Mouse (Mus musculus) frontal cortex, adult (tissue): ENCODE measurements at regions not wholly inside any gene's neighbourhood (a gene's known extent, or its start where the extent isn't known, plus 50 kb on each side); places are given as distances from the start of the nearest gene placed in this dataset.

ENCODE experiments used
- ATAC-seq: cut with Nextera tagmentation; 2 replicates; pipeline ENCODE4 v1.9.2; 2017; ENCODE audit warnings: mild to moderate bottlenecking, moderate library complexity, mixed read lengths; ENCODE audit not compliant: low TSS enrichment

DNA sequence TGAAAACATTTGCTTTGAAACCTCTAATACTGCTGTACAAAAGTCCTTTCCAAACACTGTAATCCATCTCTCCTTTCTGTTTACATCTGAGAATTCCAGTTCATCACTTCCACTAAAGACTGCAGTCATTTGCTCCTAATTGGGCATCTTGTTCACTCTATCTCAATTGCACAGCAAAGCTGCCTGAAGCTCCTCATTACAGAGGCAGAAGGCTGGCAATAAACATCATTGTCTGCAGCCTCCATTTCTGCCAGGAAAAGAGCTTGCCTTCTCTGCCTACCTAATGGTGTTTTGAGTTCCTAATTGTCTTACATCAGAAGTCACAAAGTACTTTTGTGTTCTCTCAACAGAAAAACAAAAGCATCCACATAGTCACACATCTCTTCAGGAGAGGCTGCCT is 207.7 kb downstream of the Kcnj2 start:
- ATAC-seq: peak; percentile 27; the same call in 1 of the 2 replicates

DNA sequence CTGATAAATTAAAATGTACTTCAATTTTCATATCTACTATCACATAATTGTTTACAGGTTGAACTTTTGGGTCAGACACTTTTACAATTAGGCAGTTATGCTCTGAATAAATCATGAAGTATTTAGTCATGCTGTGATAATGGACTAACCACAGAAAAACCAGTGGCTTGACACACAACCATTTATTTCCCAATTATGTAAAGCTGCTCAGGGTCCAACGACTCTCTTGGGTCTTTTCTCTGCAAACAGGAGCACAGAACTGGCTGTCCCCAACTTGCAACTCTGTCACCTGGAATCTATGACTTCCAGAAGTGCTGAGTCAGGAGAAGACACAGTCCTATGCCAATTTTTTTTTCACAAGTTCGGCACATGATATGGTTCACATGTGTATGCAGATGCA is 214.8 kb downstream of the Kcnj2 start:
- ATAC-seq: no peak

DNA sequence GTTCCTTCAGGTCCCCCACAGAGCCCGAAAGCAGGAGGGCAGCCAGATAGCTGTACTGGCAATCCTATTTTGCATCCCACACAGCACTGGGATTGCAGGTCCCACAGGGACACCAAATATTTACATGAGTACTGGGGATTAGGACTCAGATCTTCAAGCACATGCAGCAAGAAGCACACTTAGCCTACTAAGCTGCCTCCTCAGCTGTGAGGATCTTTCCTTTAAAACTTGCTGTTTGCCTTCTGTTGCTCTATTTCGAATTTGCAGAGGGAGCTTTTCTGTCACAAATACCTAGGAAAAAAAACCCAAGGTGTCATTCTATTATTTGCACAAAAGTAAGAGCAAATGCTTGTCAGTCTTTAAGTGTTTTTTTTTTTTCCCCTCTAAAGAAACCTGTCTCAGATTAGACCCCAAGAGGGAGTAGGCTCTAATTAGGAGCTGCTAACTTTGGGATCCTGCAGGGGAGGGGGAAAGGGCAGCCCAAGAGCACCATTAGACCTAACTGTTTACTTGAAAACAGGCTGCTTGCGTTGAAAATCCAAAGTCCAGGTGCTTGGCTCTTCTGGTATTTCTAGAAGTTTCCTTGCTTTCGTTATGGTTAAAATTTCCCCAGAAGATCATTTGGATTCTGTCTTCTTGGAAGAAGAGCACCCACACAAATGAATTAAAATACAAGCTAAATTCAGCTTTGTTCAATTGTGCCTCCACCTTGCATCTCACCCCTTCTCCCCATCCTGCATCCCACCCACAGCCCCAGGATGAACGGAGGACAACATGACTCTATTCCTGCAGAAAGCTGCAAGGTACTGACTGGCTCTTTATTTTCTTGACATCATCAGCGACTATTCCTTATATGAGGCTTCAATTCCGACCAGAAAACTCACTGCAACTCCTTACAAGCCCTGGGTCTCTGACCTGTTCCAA is 215.5 kb downstream of the Kcnj2 start:
- peak; percentile 87 for ATAC-seq

DNA sequence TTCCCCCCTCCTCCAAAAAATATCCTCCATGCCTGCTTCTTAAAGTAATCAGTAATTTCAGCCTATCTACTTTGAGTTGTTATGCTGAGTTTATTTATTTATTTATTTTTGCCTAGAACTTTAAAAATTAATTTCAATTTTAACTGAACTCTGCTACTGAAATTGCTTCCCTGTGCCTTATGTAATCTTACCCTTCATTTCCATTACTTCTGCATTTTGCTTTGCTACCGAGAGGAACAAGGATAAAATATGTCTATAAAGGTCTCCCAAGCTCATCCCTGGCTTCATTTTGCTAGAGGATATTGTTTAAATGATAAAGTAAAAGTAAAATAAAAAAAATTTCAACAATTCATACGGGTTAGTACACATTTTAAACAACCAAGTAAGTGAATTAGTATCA is 216.3 kb downstream of the Kcnj2 start:
- ATAC-seq: no peak

DNA sequence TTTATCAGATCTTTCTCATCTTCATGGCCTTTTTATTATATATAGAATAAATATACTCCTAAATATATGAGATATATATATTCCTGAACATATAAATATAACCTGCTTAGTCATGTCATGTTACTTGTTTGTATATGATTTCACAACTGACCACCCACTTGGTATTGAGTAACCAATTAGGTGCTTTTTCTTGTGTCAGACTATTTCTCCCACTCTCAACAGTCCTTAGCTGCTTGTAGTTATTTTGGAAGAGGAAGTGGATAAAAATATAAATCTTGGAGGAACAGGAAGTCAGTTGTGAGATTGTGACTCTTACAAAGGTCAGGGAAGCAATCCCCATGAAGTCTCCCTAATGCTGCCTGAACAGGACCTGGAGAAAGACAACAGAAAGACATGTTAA is 224.6 kb downstream of the Kcnj2 start:
- ATAC-seq: no peak

DNA sequence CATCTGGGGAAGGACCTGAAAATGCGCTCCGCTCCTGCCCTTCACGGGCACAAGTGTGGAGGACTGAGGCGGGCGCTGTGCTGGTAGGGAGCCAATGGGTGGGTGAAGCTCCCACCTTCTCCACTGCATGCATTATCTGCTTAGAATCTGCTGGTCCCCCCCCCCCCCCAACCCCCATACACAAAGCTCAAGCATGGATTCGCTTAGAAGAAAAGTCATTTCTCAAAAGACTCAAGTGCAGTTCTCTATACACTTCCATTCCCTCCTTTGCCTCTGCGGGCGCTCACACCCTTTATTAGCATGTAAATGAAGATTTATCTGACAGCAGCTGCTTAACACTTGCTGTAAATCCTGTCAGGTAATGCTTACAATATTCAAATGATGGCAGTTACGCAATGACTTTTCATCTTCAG is 230.4 kb downstream of the Kcnj2 start:
- ATAC-seq: peak; percentile 72

DNA sequence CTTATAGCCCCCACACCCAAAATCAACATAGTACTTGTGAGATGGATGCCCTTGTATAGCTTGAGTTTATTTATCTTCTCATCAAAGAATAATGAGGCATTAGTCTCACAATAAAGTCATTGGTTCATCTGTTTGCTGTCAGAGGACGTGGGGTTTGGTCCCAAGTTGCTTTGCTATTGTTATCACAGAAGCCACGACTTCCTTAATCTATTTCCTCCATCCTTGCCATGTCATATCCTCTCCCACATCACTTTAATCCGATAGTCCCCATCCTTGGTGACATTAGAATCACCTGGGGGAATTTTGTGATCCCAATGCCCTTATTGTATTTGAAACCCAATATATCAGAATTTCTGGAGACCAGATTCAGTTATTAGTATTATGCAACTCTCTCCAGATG is 246.8 kb downstream of the Kcnj2 start:
- ATAC-seq: no peak

DNA sequence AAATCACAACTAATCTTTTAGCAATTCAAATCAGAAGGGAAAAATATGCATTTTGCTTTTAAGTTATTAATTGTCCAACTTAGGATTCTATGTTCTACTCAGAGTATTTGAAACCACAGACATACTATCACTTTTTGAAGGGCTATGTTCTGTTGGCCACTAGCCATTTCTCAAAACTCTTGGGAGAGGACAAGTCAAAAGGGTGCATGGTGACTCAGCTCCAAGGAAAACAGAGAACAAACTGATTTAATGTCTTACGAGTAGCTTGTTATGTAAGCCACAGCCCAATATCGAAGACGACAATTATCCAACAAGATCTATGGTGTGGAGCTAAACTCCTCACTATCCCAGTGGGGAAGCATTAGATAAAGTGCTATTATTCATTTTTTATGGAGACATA is 247.6 kb downstream of the Kcnj2 start:
- ATAC-seq: no peak

DNA sequence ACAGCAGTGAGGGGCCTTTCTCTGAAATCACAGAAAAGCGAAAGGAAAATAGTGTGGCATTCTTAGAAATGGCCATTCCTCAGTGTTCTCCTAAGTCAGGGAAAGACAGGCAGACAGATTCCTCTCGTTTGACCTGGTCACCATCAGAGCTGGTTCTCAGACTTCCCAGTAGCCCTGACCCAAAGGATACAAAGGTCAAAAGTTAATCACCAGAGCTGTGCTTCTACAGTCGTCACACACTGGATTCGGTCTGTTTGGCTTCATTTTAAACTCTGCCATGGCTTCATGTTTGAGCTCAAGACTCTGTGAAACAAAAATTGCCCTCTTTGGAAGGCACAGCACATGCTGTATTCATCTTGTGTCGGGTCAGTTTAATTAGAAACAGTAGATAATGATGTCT is 255.6 kb downstream of the Kcnj2 start:
- no peak for ATAC-seq

DNA sequence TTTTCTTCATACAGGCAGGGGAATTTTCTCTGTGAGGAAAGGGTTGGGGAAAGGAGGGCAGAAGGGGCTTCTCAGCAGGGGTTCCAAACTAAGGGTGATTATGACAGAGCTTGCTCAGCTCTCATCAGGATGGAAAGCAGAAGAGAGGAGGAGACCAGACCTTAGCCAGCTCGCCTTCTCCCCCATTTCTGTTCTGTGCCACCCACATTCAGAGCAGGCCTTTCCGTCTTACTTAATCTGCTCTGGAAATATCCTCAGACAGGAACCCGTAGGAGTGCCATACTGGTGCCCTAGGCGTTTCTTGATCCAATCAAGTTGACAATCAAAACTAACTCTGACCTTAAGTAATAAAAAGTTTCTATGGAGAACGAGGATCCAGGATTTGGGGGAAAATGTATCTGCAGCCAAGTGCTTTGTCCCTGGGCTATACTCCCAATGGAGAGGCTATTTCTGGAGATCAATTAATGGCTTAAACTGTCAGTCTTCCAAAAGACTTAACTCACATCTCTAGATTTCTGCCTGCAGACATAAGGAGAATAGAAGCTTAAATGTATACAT is 258.6 kb downstream of the Kcnj2 start:
- peak; percentile 73 for ATAC-seq

DNA sequence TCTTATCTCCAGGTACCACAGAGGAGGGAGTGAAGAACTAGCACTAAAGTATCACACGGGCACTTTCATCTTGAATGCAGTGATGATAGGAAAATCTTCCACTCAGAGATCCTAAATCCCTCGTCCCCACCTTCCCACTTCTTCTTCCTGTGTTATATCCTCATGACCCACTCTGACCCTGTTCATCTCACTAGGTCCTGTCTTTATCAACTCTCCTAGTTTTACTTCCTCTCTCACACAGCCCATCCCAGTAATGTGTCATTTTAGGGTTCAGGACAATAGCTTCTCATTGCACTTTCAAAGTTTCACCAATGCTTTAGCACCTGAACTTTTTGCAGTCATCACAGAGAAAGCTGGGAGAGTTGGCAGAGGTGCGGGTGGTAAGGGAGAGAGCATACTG is 261.0 kb downstream of the Kcnj2 start:
- no peak for ATAC-seq

DNA sequence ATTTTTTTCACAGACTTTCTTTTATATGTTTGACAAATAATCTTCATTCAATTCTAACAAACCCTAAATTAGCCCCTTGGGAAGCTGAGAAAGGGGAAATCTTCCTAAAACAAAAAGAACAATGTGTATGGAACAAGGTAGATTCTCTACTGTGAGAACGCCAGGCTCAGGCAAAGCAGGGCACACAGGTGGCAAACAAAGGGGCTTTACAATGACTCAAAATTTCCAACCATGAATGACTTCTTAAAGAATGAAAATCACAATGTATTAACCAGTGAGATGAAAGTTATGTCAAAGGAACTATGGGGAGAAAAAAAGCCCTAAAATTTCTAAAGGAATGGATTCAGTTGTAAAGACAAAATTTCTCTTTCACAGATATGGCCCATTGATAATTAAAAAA is 262.3 kb downstream of the Kcnj2 start:
- no peak for ATAC-seq

DNA sequence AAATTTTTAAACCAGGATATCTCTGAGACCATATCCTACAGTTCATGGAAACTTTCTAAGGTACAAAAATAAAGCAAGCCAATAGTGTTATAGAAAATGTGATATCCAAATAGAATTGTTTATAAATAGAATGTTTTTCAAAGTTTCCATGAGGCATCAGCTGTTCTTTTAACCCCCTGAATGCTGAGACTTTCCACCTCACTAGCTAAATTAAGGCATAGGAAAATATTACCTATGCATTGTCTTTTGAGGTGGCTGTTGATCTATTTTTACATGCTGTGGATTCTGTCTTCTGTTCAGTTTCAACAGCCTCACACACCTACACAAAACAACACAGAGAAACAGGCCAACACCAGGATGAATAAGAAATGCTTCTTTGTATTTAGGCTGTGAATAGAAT is 265.6 kb downstream of the Kcnj2 start:
- ATAC-seq: no peak; the same call in 1 of the 2 replicates

DNA sequence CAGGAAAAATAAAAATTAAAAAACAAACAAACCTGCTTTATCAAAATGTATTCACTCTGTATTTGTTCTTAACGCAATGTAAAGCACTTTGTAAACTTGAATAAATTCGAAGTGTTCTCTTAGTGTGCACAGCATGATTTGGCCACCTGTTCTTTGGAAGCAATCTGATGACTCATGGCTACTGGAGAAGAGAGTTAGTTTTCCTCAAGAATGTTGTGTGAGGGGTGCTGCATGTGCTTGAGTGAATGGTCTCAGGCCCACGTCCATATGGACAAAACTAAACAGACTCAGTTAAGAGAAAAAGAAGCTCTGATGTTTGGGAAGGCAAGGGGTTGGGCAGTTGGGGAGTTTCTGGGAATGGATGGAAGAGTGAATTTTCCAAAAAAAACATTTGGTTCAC is 267.1 kb downstream of the Kcnj2 start:
- peak; percentile 93 for ATAC-seq

DNA sequence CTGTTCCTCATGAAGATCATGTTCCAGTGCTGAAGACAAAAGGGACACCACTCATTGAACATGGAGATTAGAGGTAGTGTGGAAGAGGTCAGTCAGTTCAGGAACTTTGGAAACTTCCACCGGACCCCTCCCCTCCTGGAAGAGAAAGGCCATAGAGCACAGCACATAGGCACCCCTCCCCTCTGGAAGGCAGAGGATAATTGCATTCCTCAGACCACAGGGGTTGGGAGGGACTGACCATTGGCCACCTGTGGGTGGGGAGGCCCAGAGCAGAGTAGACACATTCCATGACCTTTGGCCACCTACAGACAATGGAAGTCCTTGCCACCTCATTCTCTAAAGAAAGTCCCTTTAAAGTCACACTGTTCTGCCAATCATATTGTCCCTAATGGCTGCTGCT is 281.6 kb downstream of the Kcnj2 start:
- no peak for ATAC-seq

DNA sequence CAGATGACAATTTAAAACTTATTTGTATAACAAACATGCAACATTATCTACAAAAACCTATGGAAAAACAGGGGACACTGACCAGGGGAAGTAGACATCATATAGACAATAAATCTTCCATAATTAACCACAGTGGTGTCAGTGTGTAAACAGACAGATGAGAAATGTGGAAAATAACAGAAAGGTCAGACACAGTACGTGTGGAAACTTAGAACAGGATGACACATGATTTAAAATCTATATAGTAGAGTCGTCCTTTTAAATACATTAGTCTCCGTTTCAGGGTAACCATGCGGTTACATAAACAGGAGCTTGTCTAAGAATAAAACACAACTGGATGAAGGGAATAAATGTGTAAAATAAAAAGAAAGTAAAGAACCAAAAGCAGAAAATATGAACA is 284.1 kb downstream of the Kcnj2 start:
- no peak for ATAC-seq

DNA sequence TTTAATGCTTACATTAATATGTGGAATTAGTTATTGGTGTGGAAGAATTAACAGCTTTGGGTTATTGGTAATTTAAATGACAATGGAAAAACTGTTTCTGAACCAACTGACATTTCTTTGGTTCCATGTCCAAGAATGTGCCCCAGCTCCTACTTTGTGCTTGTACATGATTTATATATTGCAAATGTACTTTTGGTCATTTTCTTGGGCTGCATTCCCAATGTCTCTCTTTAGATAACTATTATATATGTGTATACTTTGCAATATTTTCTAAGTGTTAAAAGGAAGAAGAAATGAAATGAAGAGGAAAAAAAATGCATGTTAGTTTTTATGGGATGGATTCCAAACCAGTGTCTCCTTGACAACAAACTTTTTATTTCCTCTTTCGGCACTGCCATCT is 297.4 kb downstream of the Kcnj2 start:
- no peak for ATAC-seq

DNA sequence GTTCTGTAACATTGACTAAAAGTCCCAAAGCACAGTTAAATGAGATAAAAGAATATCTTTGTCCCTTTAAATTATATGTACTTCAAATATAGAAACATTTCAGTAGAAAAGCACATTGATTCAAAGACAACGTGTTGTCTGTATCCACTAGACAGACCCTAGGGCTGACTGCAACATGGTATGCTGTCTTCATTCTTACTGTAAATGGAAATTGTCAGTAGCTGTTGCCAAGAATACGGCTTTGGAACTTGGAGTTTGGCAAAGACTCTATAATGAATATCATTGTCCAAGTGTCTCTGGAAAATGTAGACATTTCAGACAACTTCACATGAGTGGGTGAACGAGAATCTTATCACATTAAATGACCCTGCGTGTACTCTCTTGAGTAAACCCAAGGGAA is 311.2 kb downstream of the Kcnj2 start:
- no peak for ATAC-seq

DNA sequence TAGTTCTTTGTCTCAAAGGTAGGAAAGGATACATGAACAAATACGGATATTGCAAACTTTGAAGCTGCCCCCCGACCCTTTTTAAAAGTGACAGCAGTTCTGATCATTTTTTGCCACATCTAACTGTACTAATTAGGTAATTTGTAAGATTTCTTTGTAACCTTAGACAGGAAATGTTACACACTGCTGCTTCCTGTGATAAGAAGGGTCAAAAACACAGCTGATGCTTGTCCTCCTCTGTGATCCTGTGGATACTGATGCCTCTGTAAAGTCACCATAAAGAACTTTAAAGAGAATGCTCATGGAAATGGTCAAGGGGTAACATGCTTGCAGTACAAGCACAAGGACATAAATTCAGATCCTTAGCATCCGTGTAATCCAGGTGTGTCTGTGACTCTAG is 313.9 kb downstream of the Kcnj2 start:
- ATAC-seq: no peak

DNA sequence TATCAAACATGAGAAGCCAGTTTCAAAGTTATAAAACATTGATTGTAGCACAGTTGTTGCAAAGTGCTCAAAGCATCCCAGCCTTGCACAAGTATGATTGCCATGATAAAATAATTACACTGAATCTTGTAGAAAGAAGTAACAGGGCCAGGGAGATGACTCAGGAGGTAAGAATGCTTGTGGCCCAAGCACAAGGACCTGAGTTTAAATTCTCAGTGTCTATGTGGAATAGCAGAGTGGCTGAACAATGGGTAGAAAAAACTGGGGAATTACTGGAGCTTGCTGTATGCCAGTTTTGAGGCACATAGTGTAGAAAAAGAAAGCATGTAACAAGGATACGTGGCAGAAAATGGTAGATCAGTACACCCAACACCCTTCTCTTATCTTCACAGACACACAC is 332.7 kb downstream of the Kcnj2 start:
- no peak for ATAC-seq

DNA sequence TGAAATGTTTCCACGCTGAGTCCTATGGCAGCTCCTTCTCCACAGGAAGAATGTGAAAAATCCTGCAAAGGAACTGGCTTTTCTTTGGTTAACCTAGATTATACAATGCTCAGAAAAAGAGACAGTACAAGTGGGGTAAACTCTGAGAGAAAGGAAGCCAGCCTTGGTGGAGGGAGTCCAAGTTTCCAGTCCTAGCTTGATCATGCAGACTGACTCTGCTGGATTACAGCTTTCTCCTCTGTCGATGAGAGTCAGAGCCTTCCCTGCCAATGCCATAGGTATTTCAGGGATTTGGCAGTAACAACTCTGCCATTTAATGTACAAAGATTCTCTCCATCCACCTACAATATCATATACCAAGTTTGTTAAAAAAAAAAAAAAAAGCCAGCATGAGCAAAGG is 343.3 kb downstream of the Kcnj2 start:
- ATAC-seq: peak; percentile 67

DNA sequence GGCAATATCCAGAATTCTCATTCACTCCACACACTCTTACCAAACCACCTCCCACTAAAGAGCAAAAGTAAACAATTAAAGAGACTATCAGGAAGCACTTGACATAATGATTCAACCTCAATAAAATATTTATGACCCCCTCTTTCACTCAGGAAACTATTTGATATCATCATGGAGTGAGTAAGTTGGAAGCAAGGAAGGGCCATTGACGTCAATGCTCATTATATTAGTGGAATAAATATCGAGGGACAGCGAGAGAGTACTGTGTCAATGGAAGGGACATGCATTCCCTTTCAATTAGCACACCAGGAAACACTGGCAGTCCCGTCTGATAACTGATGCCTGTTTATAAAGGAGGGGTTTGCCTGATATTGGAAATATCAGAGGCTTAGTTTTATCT is 358.9 kb downstream of the Kcnj2 start:
- no peak for ATAC-seq

DNA sequence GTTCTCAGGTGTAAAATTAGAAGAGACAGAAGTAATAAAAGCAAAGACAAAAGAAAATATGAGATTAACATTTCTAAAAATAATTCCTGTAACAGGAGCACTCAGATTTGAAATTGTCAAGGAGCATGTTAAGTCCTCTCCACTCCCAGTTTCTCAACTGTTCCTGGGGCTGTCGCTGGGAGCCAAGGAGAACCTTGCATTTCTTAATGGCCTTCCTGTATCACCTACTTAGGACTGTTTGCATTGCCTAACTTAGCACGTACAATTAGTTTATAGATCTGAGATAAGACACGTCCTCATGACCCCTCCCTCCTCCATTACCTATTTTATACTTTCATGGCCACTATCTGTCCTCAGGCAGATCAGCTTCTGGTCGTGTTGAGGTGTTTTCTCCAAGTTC is 360.8 kb downstream of the Kcnj2 start:
- ATAC-seq: no peak

DNA sequence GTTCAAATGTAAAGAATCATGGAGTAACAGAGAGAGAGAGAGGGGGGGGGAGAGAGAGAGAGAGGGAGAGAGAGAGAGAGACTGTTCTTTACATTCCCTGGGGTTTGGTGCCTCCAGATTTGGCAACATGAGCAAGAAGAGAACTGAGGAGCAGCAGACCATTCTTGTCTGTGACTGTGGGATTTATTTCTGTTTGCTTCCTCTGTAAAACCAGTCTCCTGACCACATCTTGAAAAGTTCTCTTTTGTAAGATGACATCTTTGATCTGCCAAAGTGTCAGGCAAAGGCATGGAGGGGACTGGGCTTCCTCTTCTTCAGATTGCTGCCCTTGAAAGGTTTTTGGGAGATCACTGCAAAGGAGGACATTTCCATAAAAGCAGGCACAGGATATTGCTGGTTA is 376.3 kb downstream of the Kcnj2 start:
- ATAC-seq: no peak
